Mouse (Mus musculus) liver, adult 2 months (tissue): Measurements from ENCODE around the gene Vcpkmt. TPM values are rescaled to one million over a fixed set of nuclear protein-coding genes. Genes with fewer than 3 reads are reported as not detected.

Experiments
- DNase-seq: peaks from one replicate; pipeline ENCODE4 v3.0.0-alpha.2; 2011; ENCODE audit warnings: low read depth, low spot score; ENCODE audit errors: extremely low read depth
- H3K27ac ChIP-seq: fragments of 200-500 bp; replicated peaks from 2 replicates; pipeline ENCODE4 v1.5.1; 2012; ENCODE audit warnings: low read depth, mild to moderate bottlenecking, control low read depth, inconsistent platforms, low read length; ENCODE audit not compliant: insufficient read depth
- H3K27me3 ChIP-seq: fragments of 200-500 bp; 2 replicates; pipeline ENCODE4 v1.6.1; 2012; ENCODE audit warnings: mild to moderate bottlenecking, moderate library complexity, low read length, inconsistent platforms; ENCODE audit not compliant: control insufficient read depth, insufficient read depth
- H3K36me3 ChIP-seq: fragments of 200-500 bp; 2 replicates; pipeline ENCODE4 v1.6.1; 2012; ENCODE audit warnings: low read length, inconsistent platforms; ENCODE audit not compliant: control insufficient read depth, insufficient read depth
- H3K4me1 ChIP-seq: fragments of 200-500 bp; 2 replicates; pipeline ENCODE4 v1.6.1; 2011; ENCODE audit warnings: low read length; ENCODE audit not compliant: control insufficient read depth, insufficient read depth
- H3K4me3 ChIP-seq: fragments of 200-500 bp; 2 replicates; pipeline ENCODE4 v1.5.1; 2011; ENCODE audit warnings: low read depth, mild to moderate bottlenecking, control low read depth, low read length, moderate library complexity; ENCODE audit not compliant: insufficient read depth
- H3K79me2 ChIP-seq: fragments of 200-500 bp; 2 replicates; pipeline ENCODE4 v1.6.1; 2012; ENCODE audit warnings: inconsistent platforms, mild to moderate bottlenecking, low read length, moderate library complexity; ENCODE audit not compliant: control insufficient read depth, insufficient read depth
- H3K9ac ChIP-seq: fragments of 200-500 bp; 2 replicates; pipeline ENCODE4 v1.6.1; 2012; ENCODE audit warnings: low read depth, mild to moderate bottlenecking, control low read depth, inconsistent platforms, low read length
- CTCF ChIP-seq: fragments of 200-500 bp; IDR thresholded peaks from 2 replicates; pipeline ENCODE4 v1.5.1; 2011; ENCODE audit warnings: low read depth, low read length, control low read depth
- POLR2A ChIP-seq: fragments of 200-500 bp; IDR thresholded peaks from 2 replicates; pipeline ENCODE4 v1.6.1; 2011; ENCODE audit warnings: low read length, control low read depth; ENCODE audit not compliant: insufficient read depth; ENCODE audit errors: extremely low read depth
- WGBS: fragments of 180-500 bp; shearing (Covaris S2); methylation state at CpG from one replicate; pipeline ENCODE4 v1.1.7; 2018; 5-methylcytosine and 5-hydroxymethylcytosine counted together
- polyA plus RNA-seq: library from polyadenylated mRNA; depleted of rRNA; stranded (reverse); fragments of >200 nt; gene quantifications from 2 replicates; pipeline ENCODE4 v1.2.3, GENCODE M21; 2012
- total RNA-seq: library from RNA; depleted of rRNA; stranded (reverse); fragments of >200 nt; gene quantifications from 2 replicates; pipeline ENCODE4 v1.2.3, GENCODE M21; 2014

Vcpkmt gene
- total and polyA plus RNA-seq, 2 experiments: 2.2 to 2.9 TPM

- WGBS: 28% methylated on average over 9 of the region's 9 CpGs
- Histone ChIP-seq H3K79me2 (no peaks in the 10 kb centered on the region), H3K27me3 (no peaks in the 10 kb centered on the region), H3K4me3 (peak overlapping the region; percentile 90; the same call in 1 of the 2 replicates), H3K4me1 (peaks cover 5% of the 10 kb centered on the region; the same call in 1 of the 2 replicates), H3K9ac (peak overlapping the region; percentile 82), H3K36me3 (peaks cover 12% of the 10 kb centered on the region), H3K27ac (no peak overlapping the region)
- TF ChIP-seq CTCF (no peak), POLR2A (no peak)
- no peak for DNase-seq
Observed at GRCm38 (mm10) chr12:69582216-69582612, 614 bp downstream of the Vcpkmt start.

GRCm38 (mm10) chr12:69579623-69580022, 3.2 kb downstream of the Vcpkmt start:
- peaks cover 4% of the 10 kb centered on the region for H3K36me3 ChIP-seq
- TF ChIP-seq CTCF (no peak), POLR2A (no peak)
- no peaks in the 10 kb centered on the region for H3K27me3 ChIP-seq
- WGBS: 94% methylated on average over 5 of the region's 5 CpGs
- no peak overlapping the region for H3K9ac ChIP-seq
- no peak overlapping the region for H3K27ac ChIP-seq
- H3K4me1 ChIP-seq: peaks cover 5% of the 10 kb centered on the region; the same call in 1 of the 2 replicates
- no peaks in the 10 kb centered on the region for H3K79me2 ChIP-seq
- no peak overlapping the region for H3K4me3 ChIP-seq
- DNase-seq: no peak

- TF ChIP-seq POLR2A (no peak), CTCF (no peak)
- 88% methylated on average over 9 of the region's 9 CpGs for WGBS
- H3K27ac ChIP-seq: no peak overlapping the region
- DNase-seq: no peak
- H3K27me3 ChIP-seq: no peaks in the 10 kb centered on the region
- H3K4me1 ChIP-seq: peaks cover 7% of the 10 kb centered on the region
- no peaks in the 10 kb centered on the region for H3K79me2 ChIP-seq
- H3K36me3 ChIP-seq: peaks cover 4% of the 10 kb centered on the region
- no peak overlapping the region for H3K4me3 ChIP-seq
- no peak overlapping the region for H3K9ac ChIP-seq
Observed at GRCm38 (mm10) chr12:69576120-69576627, 6.7 kb downstream of the Vcpkmt start.

- Histone ChIP-seq H3K27me3 (no peaks in the 10 kb centered on the region), H3K36me3 (peaks cover 4% of the 10 kb centered on the region), H3K4me1 (peaks cover 7% of the 10 kb centered on the region), H3K9ac (peak overlapping the region; percentile 68), H3K4me3 (peak overlapping the region; percentile 74), H3K79me2 (no peaks in the 10 kb centered on the region), H3K27ac (no peak overlapping the region)
- WGBS: 8% methylated on average over 17 of the region's 17 CpGs
- TF ChIP-seq POLR2A (no peak), CTCF (0 out of 2 replicates have a peak, but pooled peaks have one; percentile 18)
- DNase-seq: peak; percentile 71
Observed at GRCm38 (mm10) chr12:69573916-69574881, 8.6 kb downstream of the Vcpkmt start.

GRCm38 (mm10) chr12:69573271-69573670, 9.6 kb downstream of the Vcpkmt start:
- TF ChIP-seq POLR2A (no peak), CTCF (no peak)
- Histone ChIP-seq H3K27me3 (no peaks in the 10 kb centered on the region), H3K27ac (no peak overlapping the region), H3K4me1 (peaks cover 7% of the 10 kb centered on the region), H3K9ac (no peak overlapping the region), H3K36me3 (peaks cover 2% of the 10 kb centered on the region; the same call in 1 of the 2 replicates), H3K79me2 (no peaks in the 10 kb centered on the region), H3K4me3 (no peak overlapping the region)
- 85% methylated on average over 8 of the region's 8 CpGs for WGBS
- DNase-seq: no peak
